Mouse (Mus musculus): ENCODE measurements around the gene Rap1gds1. TPM values are rescaled to one million over a fixed set of nuclear protein-coding genes. Genes with fewer than 3 reads are reported as not detected.

Rap1gds1 gene
- polyA plus RNA-seq, 1 experiment from 2014 or later: 35.5 TPM

GRCm38 (mm10) chr3:138991367-138991766, 83.6 kb downstream of the Rap1gds1 start:
- DNase-seq (ENCODE audit: low spot score): no peak
- 82% methylated on average over 1 of the region's 1 CpGs for WGBS

DNA sequence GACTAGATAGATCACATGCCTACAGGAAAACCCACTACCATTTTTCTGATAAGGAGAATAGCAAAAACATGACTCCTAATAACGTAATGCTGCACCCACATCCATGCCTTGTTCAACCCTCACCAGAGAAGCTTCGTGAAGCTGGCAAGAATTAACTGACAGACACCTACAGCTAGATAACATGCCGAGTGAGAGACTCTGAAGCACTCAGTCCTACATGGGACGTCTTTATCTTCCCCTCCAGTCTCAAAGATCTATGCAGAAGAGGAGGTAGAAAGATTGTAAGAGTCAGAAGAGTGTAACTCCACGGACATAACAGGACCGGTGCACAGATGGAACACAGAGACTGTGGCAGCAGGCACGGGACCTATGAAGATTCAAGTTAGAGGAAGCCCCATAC, 85.9 kb downstream of the Rap1gds1 start:
- no peaks in the 10 kb centered on the region for H3K27me3 ChIP-seq (replicated peaks; ENCODE audit: control insufficient read depth, insufficient read depth, low read length)
- H3K4me1 ChIP-seq (ENCODE audit: control insufficient read depth, insufficient read depth, low read length): no peaks in the 10 kb centered on the region
- H3K9ac ChIP-seq (ENCODE audit: low read length): no peak overlapping the region
- DNase-seq (ENCODE audit: low spot score) (no peak), ATAC-seq (no peak)
- no peak overlapping the region for H3K27ac ChIP-seq (ENCODE audit: low read depth, low read length)
- H3K9me3 ChIP-seq (replicated peaks; ENCODE audit: control insufficient read depth, low read length): peaks cover 7% of the 10 kb centered on the region; the same call in 1 of the 2 replicates
- H3K4me3 ChIP-seq (ENCODE audit: low read depth, low read length): no peak overlapping the region
- no peak overlapping the region for H3K4me2 ChIP-seq (ENCODE audit: low read length)
- H3K36me3 ChIP-seq (ENCODE audit: control insufficient read depth, insufficient read depth, low read length): no peaks in the 10 kb centered on the region
- WGBS: 97% methylated on average over 7 of the region's 7 CpGs

More at GRCm38 (mm10) chr3:138991367-138991766, 83.6 kb downstream of the Rap1gds1 start:
- no peak for ATAC-seq
- Histone ChIP-seq H3K4me3 (ENCODE audit: low read depth, low read length) (no peak overlapping the region), H3K27ac (ENCODE audit: low read depth, low read length) (no peak overlapping the region), H3K4me1 (ENCODE audit: control insufficient read depth, insufficient read depth, low read length) (no peaks in the 10 kb centered on the region), H3K9me3 (replicated peaks; ENCODE audit: control insufficient read depth, low read length) (peaks cover 7% of the 10 kb centered on the region; the same call in 1 of the 2 replicates), H3K9ac (ENCODE audit: low read length) (no peak overlapping the region), H3K36me3 (ENCODE audit: control insufficient read depth, insufficient read depth, low read length) (no peaks in the 10 kb centered on the region), H3K4me2 (ENCODE audit: low read length) (no peak overlapping the region), H3K27me3 (replicated peaks; ENCODE audit: control insufficient read depth, insufficient read depth, low read length) (no peaks in the 10 kb centered on the region)

- H3K4me3 ChIP-seq (ENCODE audit: low read depth, low read length): no peak overlapping the region
- H3K4me2 ChIP-seq (ENCODE audit: low read length): no peak overlapping the region
- ATAC-seq (no peak), DNase-seq (ENCODE audit: low spot score) (no peak)
- H3K9me3 ChIP-seq (replicated peaks; ENCODE audit: control insufficient read depth, low read length): peaks cover 7% of the 10 kb centered on the region; the same call in 1 of the 2 replicates
- H3K27me3 ChIP-seq (replicated peaks; ENCODE audit: control insufficient read depth, insufficient read depth, low read length): no peaks in the 10 kb centered on the region
- H3K36me3 ChIP-seq (ENCODE audit: control insufficient read depth, insufficient read depth, low read length): no peaks in the 10 kb centered on the region
- no peaks in the 10 kb centered on the region for H3K4me1 ChIP-seq (ENCODE audit: control insufficient read depth, insufficient read depth, low read length)
- no peak overlapping the region for H3K9ac ChIP-seq (ENCODE audit: low read length)
- 91% methylated on average over 5 of the region's 5 CpGs for WGBS
- H3K27ac ChIP-seq (ENCODE audit: low read depth, low read length): no peak overlapping the region
These were observed 87.0 kb downstream of the Rap1gds1 start for GRCm38 (mm10) chr3:138988004-138988403.

DNA sequence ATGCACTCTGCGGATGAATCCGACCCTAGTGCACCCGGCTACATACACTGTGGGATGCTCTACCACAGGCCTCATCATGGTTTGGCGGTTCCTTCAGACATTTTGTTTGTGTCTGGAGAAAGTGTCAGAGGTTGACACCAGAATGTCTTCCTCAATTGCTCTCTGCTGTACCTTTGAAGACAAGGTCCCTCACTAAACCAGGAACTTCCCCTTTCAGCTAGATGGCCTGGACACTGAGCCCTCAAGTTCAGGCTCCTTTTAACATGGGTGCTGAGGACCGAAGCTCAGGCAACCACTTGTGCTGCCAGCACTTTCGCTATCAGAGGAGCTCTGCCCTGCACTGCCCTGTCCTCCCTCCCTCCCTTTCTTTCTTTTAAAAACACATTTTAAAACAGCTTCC, 92.8 kb downstream of the Rap1gds1 start:
- ATAC-seq: no peak
- DNase-seq (ENCODE audit: low spot score): no peak
- H3K27ac ChIP-seq (ENCODE audit: low read depth, low read length): no peak overlapping the region
- 96% methylated on average over 6 of the region's 6 CpGs for WGBS
- H3K36me3 ChIP-seq (ENCODE audit: control insufficient read depth, insufficient read depth, low read length): 0 out of 2 replicates have a peak, but pooled peaks cover 4% of the 10 kb centered on the region
- 0 out of 2 replicates have a peak, but pooled peaks cover 2% of the 10 kb centered on the region for H3K9me3 ChIP-seq (replicated peaks; ENCODE audit: control insufficient read depth, low read length)
- H3K27me3 ChIP-seq (replicated peaks; ENCODE audit: control insufficient read depth, insufficient read depth, low read length): no peaks in the 10 kb centered on the region
- H3K9ac ChIP-seq (ENCODE audit: low read length): no peak overlapping the region
- no peak overlapping the region for H3K4me2 ChIP-seq (ENCODE audit: low read length)
- no peaks in the 10 kb centered on the region for H3K4me1 ChIP-seq (ENCODE audit: control insufficient read depth, insufficient read depth, low read length)
- no peak overlapping the region for H3K4me3 ChIP-seq (ENCODE audit: low read depth, low read length)

DNA sequence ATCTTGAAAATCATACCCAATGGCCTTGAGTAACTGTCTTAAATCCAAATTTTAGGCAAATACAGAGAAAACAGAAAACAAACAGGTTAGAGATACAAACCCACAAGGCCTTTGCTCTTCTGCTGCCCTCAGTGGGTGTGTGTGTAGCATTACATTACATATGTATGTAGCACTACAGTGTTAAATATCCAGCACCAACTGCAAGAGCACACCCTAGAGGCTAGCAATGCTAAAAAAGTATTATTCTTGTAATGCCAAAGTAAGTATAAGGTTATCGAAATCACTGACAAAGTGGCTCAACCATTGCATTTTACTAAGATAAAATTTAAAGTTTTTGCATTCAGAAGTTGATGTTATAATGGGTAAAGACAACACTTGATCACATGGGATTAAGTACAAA, 97.6 kb downstream of the Rap1gds1 start:
- no peak for DNase-seq (ENCODE audit: low spot score)
- Histone ChIP-seq H3K9ac (ENCODE audit: low read length) (no peak overlapping the region), H3K4me3 (ENCODE audit: low read depth, low read length) (no peak overlapping the region), H3K27me3 (replicated peaks; ENCODE audit: control insufficient read depth, insufficient read depth, low read length) (no peaks in the 10 kb centered on the region), H3K27ac (ENCODE audit: low read depth, low read length) (no peak overlapping the region), H3K9me3 (replicated peaks; ENCODE audit: control insufficient read depth, low read length) (no peaks in the 10 kb centered on the region), H3K4me1 (ENCODE audit: control insufficient read depth, insufficient read depth, low read length) (no peaks in the 10 kb centered on the region), H3K36me3 (ENCODE audit: control insufficient read depth, insufficient read depth, low read length) (0 out of 2 replicates have a peak, but pooled peaks cover 3% of the 10 kb centered on the region), H3K4me2 (ENCODE audit: low read length) (no peak overlapping the region)
- ATAC-seq: no peak
- WGBS: 100% methylated on average over 1 of the region's 1 CpGs

- ATAC-seq (no peak), DNase-seq (ENCODE audit: low spot score) (no peak)
- Histone ChIP-seq H3K4me2 (ENCODE audit: low read length) (no peak overlapping the region), H3K4me1 (ENCODE audit: control insufficient read depth, insufficient read depth, low read length) (no peaks in the 10 kb centered on the region; the same call in 1 of the 2 replicates), H3K27ac (ENCODE audit: low read depth, low read length) (no peak overlapping the region), H3K27me3 (replicated peaks; ENCODE audit: control insufficient read depth, insufficient read depth, low read length) (no peaks in the 10 kb centered on the region), H3K4me3 (ENCODE audit: low read depth, low read length) (no peak overlapping the region), H3K9me3 (replicated peaks; ENCODE audit: control insufficient read depth, low read length) (no peaks in the 10 kb centered on the region), H3K9ac (ENCODE audit: low read length) (no peak overlapping the region), H3K36me3 (ENCODE audit: control insufficient read depth, insufficient read depth, low read length) (peaks cover 5% of the 10 kb centered on the region; the same call in 1 of the 2 replicates)
- WGBS: 85% methylated on average over 9 of the region's 9 CpGs
These were observed 107.4 kb downstream of the Rap1gds1 start for GRCm38 (mm10) chr3:138967627-138968026.

- no peak for DNase-seq (ENCODE audit: low spot score)
These were observed 116.5 kb downstream of the Rap1gds1 start for GRCm38 (mm10) chr3:138958527-138958926.

DNA sequence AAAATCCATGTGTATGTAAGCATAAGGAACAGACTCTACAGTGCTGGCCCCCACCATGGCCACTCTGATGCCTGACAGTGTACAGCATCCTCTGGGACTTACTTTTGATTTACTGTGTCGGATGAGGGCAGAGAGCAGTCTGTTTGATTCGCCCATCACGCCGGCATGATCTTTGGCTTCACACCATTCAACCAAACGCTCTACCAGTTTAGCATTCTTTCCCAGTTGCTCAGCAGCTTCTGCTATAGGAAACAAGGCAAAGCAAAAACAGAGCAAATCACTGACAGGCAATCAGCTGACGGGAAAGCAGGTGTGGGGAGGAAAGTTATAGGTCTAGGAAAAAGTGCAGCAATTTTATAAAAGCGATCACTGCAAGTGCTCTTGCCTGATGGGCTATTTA, 119.8 kb downstream of the Rap1gds1 start:
- Histone ChIP-seq H3K27me3 (replicated peaks; ENCODE audit: control insufficient read depth, insufficient read depth, low read length) (no peaks in the 10 kb centered on the region), H3K4me1 (ENCODE audit: control insufficient read depth, insufficient read depth, low read length) (no peaks in the 10 kb centered on the region), H3K27ac (ENCODE audit: low read depth, low read length) (no peak overlapping the region), H3K4me3 (ENCODE audit: low read depth, low read length) (no peak overlapping the region), H3K36me3 (ENCODE audit: control insufficient read depth, insufficient read depth, low read length) (peaks cover 38% of the 10 kb centered on the region), H3K9me3 (replicated peaks; ENCODE audit: control insufficient read depth, low read length) (no peaks in the 10 kb centered on the region), H3K9ac (ENCODE audit: low read length) (no peak overlapping the region), H3K4me2 (ENCODE audit: low read length) (no peak overlapping the region)
- ATAC-seq: no peak
- no peak for DNase-seq (ENCODE audit: low spot score)
- 95% methylated on average over 7 of the region's 7 CpGs for WGBS

More at GRCm38 (mm10) chr3:138958527-138958926, 116.5 kb downstream of the Rap1gds1 start:
- Histone ChIP-seq H3K4me2 (ENCODE audit: low read length) (no peak overlapping the region), H3K4me3 (ENCODE audit: low read depth, low read length) (no peak overlapping the region), H3K27me3 (replicated peaks; ENCODE audit: control insufficient read depth, insufficient read depth, low read length) (no peaks in the 10 kb centered on the region), H3K27ac (ENCODE audit: low read depth, low read length) (no peak overlapping the region), H3K4me1 (ENCODE audit: control insufficient read depth, insufficient read depth, low read length) (no peaks in the 10 kb centered on the region), H3K36me3 (ENCODE audit: control insufficient read depth, insufficient read depth, low read length) (peaks cover 42% of the 10 kb centered on the region), H3K9ac (ENCODE audit: low read length) (no peak overlapping the region), H3K9me3 (replicated peaks; ENCODE audit: control insufficient read depth, low read length) (no peaks in the 10 kb centered on the region)
- ATAC-seq: no peak
- WGBS: 95% methylated on average over 8 of the region's 8 CpGs

GRCm38 (mm10) chr3:138949081-138949480, 125.9 kb downstream of the Rap1gds1 start:
- Histone ChIP-seq H3K27me3 (replicated peaks; ENCODE audit: control insufficient read depth, insufficient read depth, low read length) (no peaks in the 10 kb centered on the region), H3K4me1 (ENCODE audit: control insufficient read depth, insufficient read depth, low read length) (no peaks in the 10 kb centered on the region), H3K9me3 (replicated peaks; ENCODE audit: control insufficient read depth, low read length) (no peaks in the 10 kb centered on the region), H3K27ac (ENCODE audit: low read depth, low read length) (no peak overlapping the region), H3K36me3 (ENCODE audit: control insufficient read depth, insufficient read depth, low read length) (peaks cover 17% of the 10 kb centered on the region), H3K4me2 (ENCODE audit: low read length) (no peak overlapping the region), H3K9ac (ENCODE audit: low read length) (no peak overlapping the region), H3K4me3 (ENCODE audit: low read depth, low read length) (no peak overlapping the region)
- WGBS: 93% methylated on average over 9 of the region's 9 CpGs
- no peak for DNase-seq (ENCODE audit: low spot score)
- ATAC-seq: no peak

Measured in forebrain, embryonic 14.5 days (tissue).